Mouse (Mus musculus): ENCODE results near the gene Ing3.

DNA sequence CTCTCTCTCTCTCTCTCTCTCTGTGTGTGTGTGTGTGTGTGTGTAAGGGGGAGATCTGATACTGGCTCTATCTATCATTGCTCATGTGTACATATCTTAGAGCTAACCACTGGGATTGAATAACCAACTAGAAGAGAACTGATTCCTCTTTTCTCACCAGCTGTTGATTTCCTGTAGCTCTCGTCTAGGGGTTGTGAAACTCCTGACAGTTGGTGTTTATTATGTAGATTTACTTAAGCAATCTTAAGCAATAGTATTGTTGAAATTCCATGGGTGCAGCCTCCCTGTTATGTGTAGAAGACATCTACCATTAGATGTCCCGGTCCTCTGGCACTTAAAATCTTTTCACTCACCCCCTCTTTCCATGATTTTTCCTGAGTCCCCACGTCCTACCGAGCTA lies 9.6 kb downstream of the Ing3 start:
- TF ChIP-seq CTCF (IDR thresholded peaks at IDR 0.05; ENCODE audit: control insufficient read depth, insufficient read depth, insufficient replicate concordance, low read depth, low read length) (no peak), POLR2A (IDR thresholded peaks at IDR 0.05; ENCODE audit: control insufficient read depth, low read depth, low read length) (no peak)
